Mouse (Mus musculus) lung, embryonic 16.5 days (tissue): ENCODE data around the gene Zfp830. TPM values are rescaled to one million over a fixed set of nuclear protein-coding genes. Genes with fewer than 3 reads are reported as not detected.

Source experiments
- ATAC-seq: fragments of 200-750 bp; cut with Nextera tagmentation; 2 replicates; pipeline ENCODE4 v1.8.0; 2017; ENCODE audit warnings: low read depth, mild to moderate bottlenecking, moderate library complexity
- H3K27ac ChIP-seq: fragments of 300-500 bp; sonication (generic); 2 replicates; pipeline ENCODE4 v1.5.1; 2014; ENCODE audit warnings: mild to moderate bottlenecking, control low read depth, low read length
- H3K27me3 ChIP-seq: fragments of 300-500 bp; sonication (generic); 2 replicates; pipeline ENCODE4 v1.6.1; 2014; ENCODE audit warnings: low read depth, low read length, mixed read lengths; ENCODE audit not compliant: control insufficient read depth, insufficient read depth
- H3K36me3 ChIP-seq: fragments of 300-500 bp; sonication (generic); 2 replicates; pipeline ENCODE4 v1.6.1; 2014; ENCODE audit warnings: low read length; ENCODE audit not compliant: control insufficient read depth, insufficient read depth
- H3K4me1 ChIP-seq: fragments of 300-500 bp; sonication (generic); replicated peaks from 2 replicates; pipeline ENCODE4 v1.6.1; 2014; ENCODE audit warnings: low read length, mixed read lengths; ENCODE audit not compliant: control insufficient read depth, insufficient read depth
- H3K4me2 ChIP-seq: fragments of 300-500 bp; sonication (generic); 2 replicates; pipeline ENCODE4 v1.6.1; 2014; ENCODE audit warnings: low read depth, low read length, control low read depth
- H3K4me3 ChIP-seq: fragments of 300-500 bp; sonication (generic); 2 replicates; pipeline ENCODE4 v1.5.1; 2014; ENCODE audit warnings: mild to moderate bottlenecking, low read length, control low read depth
- H3K9ac ChIP-seq: fragments of 300-500 bp; sonication (generic); 2 replicates; pipeline ENCODE4 v1.6.1; 2014; ENCODE audit warnings: low read length, control low read depth
- H3K9me3 ChIP-seq: fragments of 300-500 bp; sonication (generic); 2 replicates; pipeline ENCODE4 v1.6.1; 2016; ENCODE audit warnings: low read length; ENCODE audit not compliant: control insufficient read depth
- WGBS: fragments of 180-500 bp; shearing (Covaris S2); extraction: QIAGEN DNeasy Blood & Tissue Kit; methylation state at CpG from one replicate; pipeline ENCODE4 v1.1.7; 2014; 5-methylcytosine and 5-hydroxymethylcytosine counted together
- polyA plus RNA-seq: library from polyadenylated mRNA; unstranded; fragments of >200 nt; fragmentation: Nextera tagmentation; extraction: Ambion mirVana; gene quantifications from 2 replicates; pipeline ENCODE4 v1.2.1, GENCODE M21; 2015

Gene Zfp830
- polyA plus RNA-seq, 1 experiment from 2014 or later: 39.6 TPM

GRCm38 (mm10) chr11:82762286-82762829 lies 1.8 kb upstream of the Zfp830 start:
- ATAC-seq: no peak
- H3K9me3 ChIP-seq: 0 out of 2 replicates have a peak, but pooled peaks cover 3% of the 10 kb centered on the region
- H3K4me2 ChIP-seq: no peak overlapping the region
- H3K36me3 ChIP-seq: no peaks in the 10 kb centered on the region
- H3K27me3 ChIP-seq: no peaks in the 10 kb centered on the region
- H3K27ac ChIP-seq: no peak overlapping the region
- H3K4me3 ChIP-seq: no peak overlapping the region
- H3K4me1 ChIP-seq: peaks cover 14% of the 10 kb centered on the region
- WGBS: 85% methylated on average over 6 of the region's 6 CpGs
- no peak overlapping the region for H3K9ac ChIP-seq

- peaks cover under 1% of the 10 kb centered on the region; the same call in 1 of the 2 replicates for H3K36me3 ChIP-seq
- peak overlapping the region; percentile 93 for H3K27ac ChIP-seq
- peak overlapping the region; percentile 86 for H3K4me2 ChIP-seq
- no peak for ATAC-seq
- 8% methylated on average over 4 of the region's 4 CpGs for WGBS
- H3K9ac ChIP-seq: peak overlapping the region; percentile 79
- no peaks in the 10 kb centered on the region for H3K27me3 ChIP-seq
- peak overlapping the region; percentile 78 for H3K4me3 ChIP-seq
- H3K9me3 ChIP-seq: 0 out of 2 replicates have a peak, but pooled peaks cover 3% of the 10 kb centered on the region
- H3K4me1 ChIP-seq: peaks cover 14% of the 10 kb centered on the region
Observed at GRCm38 (mm10) chr11:82763261-82763660, 884 bp upstream of the Zfp830 start.

- H3K36me3 ChIP-seq: peaks cover 3% of the 10 kb centered on the region; the same call in 1 of the 2 replicates
- peak overlapping the region; percentile 84 for H3K4me2 ChIP-seq
- H3K4me3 ChIP-seq: peak overlapping the region; percentile 78
- peak overlapping the region; percentile 93 for H3K27ac ChIP-seq
- 0 out of 2 replicates have a peak, but pooled peaks cover 3% of the 10 kb centered on the region for H3K9me3 ChIP-seq
- H3K9ac ChIP-seq: peak overlapping the region; percentile 89
- H3K4me1 ChIP-seq: peaks cover 14% of the 10 kb centered on the region
- ATAC-seq: peak; percentile 69
- no peaks in the 10 kb centered on the region for H3K27me3 ChIP-seq
- WGBS: under 1% methylated on average over 28 of the region's 28 CpGs
Observed at GRCm38 (mm10) chr11:82764438-82764924, 336 bp downstream of the Zfp830 start.

DNA sequence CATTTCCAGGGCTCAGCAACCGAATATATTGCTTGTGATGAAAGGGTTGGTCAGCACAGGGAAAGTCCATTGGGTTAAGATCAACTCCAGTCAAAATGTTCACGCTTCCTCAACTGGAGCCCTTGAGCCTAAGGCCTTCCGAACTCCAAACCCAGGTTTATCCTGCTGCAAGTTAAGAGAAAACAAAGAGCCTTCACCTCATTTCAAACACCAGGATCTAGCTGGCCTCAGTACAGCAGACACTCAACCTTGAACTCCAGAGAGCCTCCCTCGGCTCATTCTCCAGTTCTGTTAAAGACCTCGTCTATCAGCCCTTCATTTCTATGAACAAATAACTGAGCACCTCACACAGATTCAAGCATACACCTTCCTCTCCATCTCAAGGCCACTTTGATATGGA lies 16.0 kb downstream of the Zfp830 start:
- 27% methylated on average over 5 of the region's 5 CpGs for WGBS
- no peaks in the 10 kb centered on the region for H3K9me3 ChIP-seq

DNA sequence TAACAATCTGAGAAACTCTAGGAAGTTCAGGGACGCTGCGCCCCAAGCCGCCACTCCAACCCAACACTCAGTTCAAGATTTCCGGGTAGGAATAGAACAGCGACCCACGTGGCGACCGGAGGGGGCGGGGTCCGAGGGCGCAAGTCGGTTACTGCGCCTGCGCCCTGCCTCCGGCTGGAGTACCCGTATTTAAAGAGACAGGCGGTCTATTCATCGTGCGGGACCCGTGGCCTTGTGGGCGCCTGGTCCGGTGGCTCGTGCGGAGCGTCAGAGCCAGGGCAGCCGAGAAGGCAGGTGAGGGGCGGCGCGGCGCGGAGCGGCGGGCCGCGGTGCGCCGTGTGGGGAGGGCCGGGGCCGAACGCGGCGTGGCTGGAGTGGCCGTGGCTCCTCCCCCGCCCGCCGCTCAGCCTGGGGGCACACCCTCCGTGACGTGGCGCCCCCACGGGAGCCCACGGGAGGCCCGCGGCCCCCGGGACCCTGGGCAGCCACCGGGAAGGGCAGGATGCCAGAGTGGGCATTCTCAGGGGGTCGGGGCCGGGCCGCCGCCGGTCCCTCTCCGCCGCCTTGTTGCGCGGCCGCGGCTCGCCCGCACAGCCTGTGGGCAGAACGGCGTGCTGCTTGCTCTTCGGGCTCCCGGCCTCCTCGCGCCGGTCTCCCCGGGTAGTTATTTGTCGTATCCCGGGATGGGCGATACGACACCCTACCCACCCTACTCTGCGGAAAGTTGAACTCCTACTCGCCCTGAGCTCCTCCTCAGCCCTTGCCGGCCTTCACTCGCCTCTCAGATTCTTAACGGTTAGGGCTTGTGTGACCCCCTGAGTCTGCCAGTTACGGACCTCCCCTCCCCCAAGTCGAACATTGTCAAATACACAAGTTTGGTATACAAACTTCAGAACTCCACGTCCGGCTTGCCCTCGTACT lies 17.1 kb downstream of the Zfp830 start, which contains the start of gene Lig3:
Lig3 (plus strand) TSS at position 126 of the 921 bp plus-strand sequence.
- Histone ChIP-seq H3K27ac (peak within 1 kb of the TSS; percentile 96), H3K9me3 (no peaks in the 10 kb centered on the region), H3K27me3 (no peaks in the 10 kb centered on the region), H3K4me2 (peak within 1 kb of the TSS; percentile 81), H3K4me1 (peaks cover 16% of the 10 kb centered on the region), H3K36me3 (peaks cover 13% of the 10 kb centered on the region), H3K9ac (peak within 1 kb of the TSS; percentile 97), H3K4me3 (peak within 1 kb of the TSS; percentile 80)
- under 1% methylated on average over 85 of the region's 90 CpGs for WGBS
- ATAC-seq: peak; percentile 97

More for the DNA sequence above, 16.0 kb downstream of the Zfp830 start:
- Histone ChIP-seq H3K27me3 (no peaks in the 10 kb centered on the region), H3K4me1 (peaks cover 16% of the 10 kb centered on the region), H3K4me2 (peak overlapping the region; percentile 81), H3K9ac (peak overlapping the region; percentile 97), H3K27ac (peak overlapping the region; percentile 80), H3K4me3 (peak overlapping the region; percentile 80), H3K36me3 (peaks cover 5% of the 10 kb centered on the region)
- no peak for ATAC-seq

DNA sequence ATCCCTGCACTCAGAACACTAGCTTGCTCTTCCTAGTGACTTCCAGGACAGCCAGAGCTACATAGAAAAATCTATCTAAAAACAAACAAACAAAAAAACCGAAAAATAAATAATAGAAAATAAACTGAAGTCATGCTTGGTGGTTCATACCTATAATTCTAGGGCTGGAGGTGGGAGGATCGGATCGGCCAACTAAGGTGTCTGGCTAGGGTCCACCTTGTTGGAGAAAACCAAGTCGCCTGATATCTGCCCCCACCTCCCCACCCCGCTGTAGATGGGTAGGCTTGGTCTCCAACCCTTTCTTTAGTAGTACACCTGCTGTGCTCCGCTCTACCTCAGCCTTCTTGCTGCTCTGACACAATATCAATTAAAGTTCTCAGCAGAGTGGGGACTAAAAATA lies 18.1 kb downstream of the Zfp830 start:
- H3K27me3 ChIP-seq: no peaks in the 10 kb centered on the region
- peak overlapping the region; percentile 97 for H3K9ac ChIP-seq
- H3K4me1 ChIP-seq: peaks cover 16% of the 10 kb centered on the region
- 35% methylated on average over 6 of the region's 6 CpGs for WGBS
- peaks cover 13% of the 10 kb centered on the region for H3K36me3 ChIP-seq
- no peaks in the 10 kb centered on the region for H3K9me3 ChIP-seq
- peak overlapping the region; percentile 80 for H3K4me3 ChIP-seq
- H3K27ac ChIP-seq: no peak overlapping the region
- peak overlapping the region; percentile 60 for H3K4me2 ChIP-seq
- ATAC-seq: no peak

GRCm38 (mm10) chr11:82783453-82783852 lies 19.3 kb downstream of the Zfp830 start:
- no peak overlapping the region for H3K9ac ChIP-seq
- H3K27ac ChIP-seq: no peak overlapping the region
- WGBS: 80% methylated on average over 11 of the region's 11 CpGs
- H3K9me3 ChIP-seq: no peaks in the 10 kb centered on the region
- no peak overlapping the region for H3K4me3 ChIP-seq
- peaks cover 20% of the 10 kb centered on the region for H3K36me3 ChIP-seq
- ATAC-seq: no peak
- H3K4me2 ChIP-seq: no peak overlapping the region; the same call in 1 of the 2 replicates
- no peaks in the 10 kb centered on the region for H3K27me3 ChIP-seq
- H3K4me1 ChIP-seq: peaks cover 16% of the 10 kb centered on the region

DNA sequence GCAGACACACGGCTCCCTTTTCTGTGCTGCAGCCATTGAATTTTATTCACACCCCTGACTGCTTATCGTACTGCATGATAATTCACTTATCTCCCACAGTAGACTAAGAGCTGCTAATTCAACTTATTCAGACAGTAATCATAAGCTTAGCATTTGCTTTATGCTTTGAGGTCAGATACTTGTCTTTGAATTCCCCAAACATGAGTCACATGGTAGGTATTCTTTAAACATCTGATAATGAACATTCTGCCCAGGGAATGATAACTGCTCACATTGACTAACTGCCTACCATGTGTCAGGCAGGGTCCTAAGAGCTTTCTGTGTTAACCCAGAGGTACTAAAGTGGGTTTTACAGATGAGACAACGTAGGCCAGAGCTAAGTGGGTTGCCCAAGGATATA lies 42.5 kb downstream of the Zfp830 start:
- Histone ChIP-seq H3K27ac (no peak overlapping the region), H3K27me3 (no peaks in the 10 kb centered on the region), H3K9me3 (no peaks in the 10 kb centered on the region), H3K36me3 (peaks cover 5% of the 10 kb centered on the region), H3K4me1 (no peaks in the 10 kb centered on the region), H3K9ac (no peak overlapping the region), H3K4me3 (no peak overlapping the region), H3K4me2 (no peak overlapping the region)
- ATAC-seq: no peak
- 39% methylated on average over 3 of the region's 3 CpGs for WGBS

GRCm38 (mm10) chr11:82807370-82807769 lies 43.2 kb downstream of the Zfp830 start:
- ATAC-seq: no peak
- no peaks in the 10 kb centered on the region for H3K9me3 ChIP-seq
- 65% methylated on average over 3 of the region's 3 CpGs for WGBS
- H3K9ac ChIP-seq: no peak overlapping the region
- H3K27ac ChIP-seq: no peak overlapping the region
- no peaks in the 10 kb centered on the region for H3K27me3 ChIP-seq
- H3K4me1 ChIP-seq: no peaks in the 10 kb centered on the region
- peaks cover 4% of the 10 kb centered on the region for H3K36me3 ChIP-seq
- H3K4me2 ChIP-seq: no peak overlapping the region
- H3K4me3 ChIP-seq: no peak overlapping the region
